Mouse (Mus musculus): ENCODE data around the gene Tex44. TPM values are rescaled to one million over a fixed set of nuclear protein-coding genes. Genes with fewer than 3 reads are reported as not detected.
A peak's percentile ranks its signal among the peaks of the same experiment; 100 is the strongest.

Gene Tex44
- polyA plus RNA-seq, 1 experiment, result 142 TPM

DNA sequence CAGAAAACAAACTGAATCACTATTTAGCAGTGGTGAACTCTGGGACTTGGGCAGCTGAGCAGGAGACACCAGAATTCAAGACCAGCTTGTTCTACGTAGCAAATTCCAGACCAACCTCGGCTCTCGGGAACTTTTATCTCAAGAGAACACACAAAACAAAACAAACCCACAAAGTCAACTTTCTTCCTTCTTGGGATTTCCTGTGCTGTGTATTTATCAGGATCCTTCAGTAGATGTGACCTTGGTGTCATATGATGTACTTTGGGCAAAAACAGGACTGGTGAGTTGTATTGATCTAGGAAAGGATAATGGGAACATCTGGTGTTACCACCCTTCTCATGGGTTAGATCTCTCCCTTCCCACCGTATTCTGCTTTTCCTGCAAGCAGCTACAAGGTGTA lies 6.6 kb downstream of the Tex44 start:
- Histone ChIP-seq H3K4me1 (ENCODE audit: control insufficient read depth, insufficient read depth, low read length) (peaks cover 20% of the 10 kb centered on the region), H3K27ac (ENCODE audit: control insufficient read depth, insufficient read depth, low read depth, low read length) (peak overlapping the region; percentile 52), H3K4me3 (ENCODE audit: control insufficient read depth, low read depth, low read length) (peak overlapping the region; percentile 84), H3K36me3 (ENCODE audit: control insufficient read depth, insufficient read depth, low read length) (no peaks in the 10 kb centered on the region), H3K27me3 (ENCODE audit: control insufficient read depth, insufficient read depth, low read length) (no peaks in the 10 kb centered on the region)
- TF ChIP-seq CTCF (IDR thresholded peaks at IDR 0.05; ENCODE audit: control insufficient read depth, insufficient read depth, insufficient replicate concordance, low read depth, low read length), result no peak
- TF ChIP-seq POLR2A (IDR thresholded peaks at IDR 0.05; ENCODE audit: control insufficient read depth, low read depth, low read length), result no peak

- H3K4me3 ChIP-seq (ENCODE audit: control insufficient read depth, low read depth, low read length), result peak overlapping the region; percentile 84
- H3K4me1 ChIP-seq (ENCODE audit: control insufficient read depth, insufficient read depth, low read length), result peaks cover 20% of the 10 kb centered on the region
- no peaks in the 10 kb centered on the region for H3K36me3 ChIP-seq (ENCODE audit: control insufficient read depth, insufficient read depth, low read length)
- TF ChIP-seq POLR2A (IDR thresholded peaks at IDR 0.05; ENCODE audit: control insufficient read depth, low read depth, low read length), result no peak
- no peak for TF ChIP-seq CTCF (IDR thresholded peaks at IDR 0.05; ENCODE audit: control insufficient read depth, insufficient read depth, insufficient replicate concordance, low read depth, low read length)
- H3K27ac ChIP-seq (ENCODE audit: control insufficient read depth, insufficient read depth, low read depth, low read length), result peak overlapping the region; percentile 30
- no peaks in the 10 kb centered on the region for H3K27me3 ChIP-seq (ENCODE audit: control insufficient read depth, insufficient read depth, low read length)
Measured at GRCm38 (mm10) chr1:86433359-86433758, 7.2 kb downstream of the Tex44 start.

GRCm38 (mm10) chr1:86434001-86434400 lies 7.9 kb downstream of the Tex44 start:
- no peaks in the 10 kb centered on the region for H3K27me3 ChIP-seq (ENCODE audit: control insufficient read depth, insufficient read depth, low read length)
- H3K4me3 ChIP-seq (ENCODE audit: control insufficient read depth, low read depth, low read length), result peak overlapping the region; percentile 84
- H3K36me3 ChIP-seq (ENCODE audit: control insufficient read depth, insufficient read depth, low read length), result no peaks in the 10 kb centered on the region
- no peak for TF ChIP-seq CTCF (IDR thresholded peaks at IDR 0.05; ENCODE audit: control insufficient read depth, insufficient read depth, insufficient replicate concordance, low read depth, low read length)
- TF ChIP-seq POLR2A (IDR thresholded peaks at IDR 0.05; ENCODE audit: control insufficient read depth, low read depth, low read length), result no peak
- H3K4me1 ChIP-seq (ENCODE audit: control insufficient read depth, insufficient read depth, low read length), result peaks cover 20% of the 10 kb centered on the region
- peak overlapping the region; percentile 90 for H3K27ac ChIP-seq (ENCODE audit: control insufficient read depth, insufficient read depth, low read depth, low read length)

DNA sequence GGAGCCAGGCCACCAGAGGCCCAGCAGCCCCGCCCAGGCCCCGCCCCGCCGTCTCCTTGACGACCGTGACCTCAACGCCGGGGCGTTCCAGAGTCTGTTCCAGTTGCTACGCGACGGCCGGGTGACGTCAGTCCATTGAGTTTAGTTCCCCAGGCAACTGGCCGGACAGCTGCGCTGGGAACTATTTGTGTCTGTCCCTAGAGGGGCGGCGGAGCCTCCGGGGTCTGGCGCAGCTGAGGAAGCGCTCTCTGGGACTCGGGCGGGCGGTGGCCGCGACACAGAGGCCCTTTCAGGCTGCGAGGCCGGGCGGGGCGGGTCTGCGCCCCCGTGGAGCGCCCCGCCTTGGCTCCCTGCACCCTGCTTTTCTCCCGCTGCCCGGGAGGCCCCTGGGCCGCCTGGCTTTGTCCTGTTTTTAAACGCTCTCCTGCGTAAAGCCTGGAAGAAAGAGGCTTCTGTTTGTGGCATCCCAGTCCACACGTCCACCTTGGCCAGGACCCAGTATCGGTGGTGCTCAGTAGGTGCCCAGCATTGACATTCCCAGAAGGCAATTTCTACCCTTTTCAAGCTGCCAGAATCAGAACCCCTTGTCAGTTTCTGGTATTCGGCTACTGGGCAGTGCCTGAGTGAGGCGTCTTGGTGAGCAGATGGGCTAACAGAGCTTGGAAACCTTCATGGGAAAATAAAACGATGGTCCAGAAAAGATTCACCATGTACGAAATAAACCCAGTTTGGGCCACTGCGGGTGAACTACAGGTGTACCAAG lies 8.5 kb downstream of the Tex44 start:
- Histone ChIP-seq H3K27ac (ENCODE audit: control insufficient read depth, insufficient read depth, low read depth, low read length) (peak overlapping the region; percentile 76), H3K4me3 (ENCODE audit: control insufficient read depth, low read depth, low read length) (peak overlapping the region; percentile 76), H3K27me3 (ENCODE audit: control insufficient read depth, insufficient read depth, low read length) (no peaks in the 10 kb centered on the region), H3K36me3 (ENCODE audit: control insufficient read depth, insufficient read depth, low read length) (no peaks in the 10 kb centered on the region), H3K4me1 (ENCODE audit: control insufficient read depth, insufficient read depth, low read length) (peaks cover 20% of the 10 kb centered on the region)
- no peak for TF ChIP-seq CTCF (IDR thresholded peaks at IDR 0.05; ENCODE audit: control insufficient read depth, insufficient read depth, insufficient replicate concordance, low read depth, low read length)
- peak; percentile 80 for TF ChIP-seq POLR2A (IDR thresholded peaks at IDR 0.05; ENCODE audit: control insufficient read depth, low read depth, low read length)

GRCm38 (mm10) chr1:86435302-86435821 lies 9.2 kb downstream of the Tex44 start:
- H3K27me3 ChIP-seq (ENCODE audit: control insufficient read depth, insufficient read depth, low read length), result no peaks in the 10 kb centered on the region
- no peaks in the 10 kb centered on the region for H3K36me3 ChIP-seq (ENCODE audit: control insufficient read depth, insufficient read depth, low read length)
- peaks cover 24% of the 10 kb centered on the region for H3K4me1 ChIP-seq (ENCODE audit: control insufficient read depth, insufficient read depth, low read length)
- no peak for TF ChIP-seq CTCF (IDR thresholded peaks at IDR 0.05; ENCODE audit: control insufficient read depth, insufficient read depth, insufficient replicate concordance, low read depth, low read length)
- TF ChIP-seq POLR2A (IDR thresholded peaks at IDR 0.05; ENCODE audit: control insufficient read depth, low read depth, low read length), result no peak
- H3K27ac ChIP-seq (ENCODE audit: control insufficient read depth, insufficient read depth, low read depth, low read length), result peak overlapping the region; percentile 76
- peak overlapping the region; percentile 76 for H3K4me3 ChIP-seq (ENCODE audit: control insufficient read depth, low read depth, low read length)

DNA sequence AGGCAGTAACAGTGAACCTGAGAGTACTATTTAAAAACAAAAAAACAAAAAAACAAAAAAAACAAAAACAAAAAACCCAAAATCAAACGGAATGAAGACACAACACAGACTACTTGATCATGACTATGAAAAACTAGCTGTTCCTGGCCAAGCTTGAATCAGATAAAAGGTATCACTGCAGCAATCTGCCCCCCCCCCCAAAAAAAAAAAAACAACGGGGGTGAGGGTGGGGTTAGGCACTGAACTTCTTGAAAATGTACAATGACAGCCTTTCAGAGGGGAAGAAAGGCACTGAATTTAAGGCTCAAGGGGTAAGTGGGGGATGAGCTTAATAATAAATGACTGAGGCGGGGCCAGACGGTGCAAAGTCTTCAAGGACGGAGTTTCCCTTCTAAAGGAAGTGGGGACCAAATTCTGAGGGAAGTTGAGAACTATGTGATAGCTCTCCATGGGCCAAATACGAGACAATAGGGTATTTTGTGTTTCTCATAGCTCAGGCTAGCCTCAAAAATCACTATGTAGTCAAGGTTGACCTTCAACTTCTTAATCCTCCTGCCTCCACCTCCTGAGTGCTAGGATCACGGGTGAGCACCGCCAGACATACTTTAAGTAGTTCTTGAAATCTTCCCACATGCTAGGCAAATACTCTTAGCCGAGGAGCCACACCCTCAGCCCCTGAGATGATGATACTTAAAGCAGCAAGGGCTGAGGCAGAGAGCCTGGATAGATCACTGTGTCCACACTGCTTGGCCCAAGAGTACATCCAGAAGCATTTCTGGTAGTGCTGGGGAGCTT lies 11.3 kb downstream of the Tex44 start:
- Histone ChIP-seq H3K27ac (ENCODE audit: control insufficient read depth, insufficient read depth, low read depth, low read length) (no peak overlapping the region), H3K4me1 (ENCODE audit: control insufficient read depth, insufficient read depth, low read length) (peaks cover 25% of the 10 kb centered on the region), H3K36me3 (ENCODE audit: control insufficient read depth, insufficient read depth, low read length) (no peaks in the 10 kb centered on the region), H3K4me3 (ENCODE audit: control insufficient read depth, low read depth, low read length) (no peak overlapping the region; the same call in 1 of the 2 replicates), H3K27me3 (ENCODE audit: control insufficient read depth, insufficient read depth, low read length) (no peaks in the 10 kb centered on the region)
- TF ChIP-seq CTCF (IDR thresholded peaks at IDR 0.05; ENCODE audit: control insufficient read depth, insufficient read depth, insufficient replicate concordance, low read depth, low read length) (no peak), POLR2A (IDR thresholded peaks at IDR 0.05; ENCODE audit: control insufficient read depth, low read depth, low read length) (no peak)

GRCm38 (mm10) chr1:86438014-86438319 lies 11.8 kb downstream of the Tex44 start:
- H3K4me1 ChIP-seq (ENCODE audit: control insufficient read depth, insufficient read depth, low read length), result peaks cover 26% of the 10 kb centered on the region
- no peak overlapping the region for H3K4me3 ChIP-seq (ENCODE audit: control insufficient read depth, low read depth, low read length)
- H3K27me3 ChIP-seq (ENCODE audit: control insufficient read depth, insufficient read depth, low read length), result no peaks in the 10 kb centered on the region
- no peak for TF ChIP-seq CTCF (IDR thresholded peaks at IDR 0.05; ENCODE audit: control insufficient read depth, insufficient read depth, insufficient replicate concordance, low read depth, low read length)
- TF ChIP-seq POLR2A (IDR thresholded peaks at IDR 0.05; ENCODE audit: control insufficient read depth, low read depth, low read length), result no peak
- H3K36me3 ChIP-seq (ENCODE audit: control insufficient read depth, insufficient read depth, low read length), result no peaks in the 10 kb centered on the region
- no peak overlapping the region for H3K27ac ChIP-seq (ENCODE audit: control insufficient read depth, insufficient read depth, low read depth, low read length)

Measured in testis, adult 2 months (tissue).